Mouse (Mus musculus): ENCODE measurements around the gene Tas1r3. TPM values are rescaled to one million over a fixed set of nuclear protein-coding genes. Genes with fewer than 3 reads are reported as not detected.

Gene Tas1r3
- polyA plus RNA-seq, 1 experiment from 2014 or later = 0.35 TPM

GRCm38 (mm10) chr4:155892017-155892416, 28.9 kb upstream of the Tas1r3 start:
- H3K4me2 ChIP-seq (replicated peaks; ENCODE audit: low read depth, low read length) = peak overlapping the region; percentile 91
- ATAC-seq (ENCODE audit: insufficient number of reproducible peaks, insufficient read depth, low FRiP score, low read depth) = peak; percentile 89
- peaks cover 32% of the 10 kb centered on the region for H3K36me3 ChIP-seq (ENCODE audit: control insufficient read depth, insufficient read depth, low read length)
- H3K4me3 ChIP-seq (ENCODE audit: low read depth, low read length) = peak overlapping the region; percentile 88
- peak overlapping the region; percentile 96 for H3K27ac ChIP-seq (ENCODE audit: low read length)
- WGBS = under 1% methylated on average over 27 of the region's 56 CpGs
- no peaks in the 10 kb centered on the region for H3K9me3 ChIP-seq (ENCODE audit: control insufficient read depth, low read depth, low read length)
- H3K4me1 ChIP-seq (ENCODE audit: control insufficient read depth, insufficient read depth, low read length) = peaks cover 31% of the 10 kb centered on the region
- peak overlapping the region; percentile 71 for H3K9ac ChIP-seq (replicated peaks; ENCODE audit: low read depth, low read length)
- no peaks in the 10 kb centered on the region for H3K27me3 ChIP-seq (ENCODE audit: control insufficient read depth, insufficient read depth, low read length)

DNA sequence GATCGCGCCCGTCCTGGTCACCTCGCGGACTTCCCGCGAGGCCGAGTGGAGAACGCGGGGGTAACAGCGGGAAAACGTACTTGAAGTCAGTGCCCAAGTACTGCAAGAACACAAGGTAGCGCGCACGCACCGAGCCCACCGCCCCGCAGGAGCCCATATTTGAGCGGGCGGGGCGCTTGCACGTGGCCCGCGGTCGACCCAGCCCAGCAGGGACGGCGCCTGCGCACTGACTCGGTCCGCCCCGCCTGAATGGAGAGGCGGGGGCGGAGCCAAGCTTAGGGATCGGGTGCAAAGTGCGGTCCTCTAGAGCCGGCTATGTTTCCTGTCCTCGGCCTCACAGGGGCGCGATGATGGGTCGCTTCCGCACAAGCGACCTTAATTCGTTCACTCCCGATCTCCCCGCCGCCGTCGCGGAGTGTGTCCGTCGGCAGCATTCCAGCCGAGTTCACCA, 28.4 kb upstream of the Tas1r3 start, which contains the start of the genes Pusl1 and Acap3:
Gene Pusl1, minus strand, starts transcription at position 231 of the 451 bp plus-strand sequence.
Gene Acap3, plus strand, starts transcription at position 272 of the 451 bp plus-strand sequence.
- H3K9me3 ChIP-seq (ENCODE audit: control insufficient read depth, low read depth, low read length) = no peaks in the 10 kb centered on the region
- peaks cover 31% of the 10 kb centered on the region for H3K4me1 ChIP-seq (ENCODE audit: control insufficient read depth, insufficient read depth, low read length)
- H3K4me2 ChIP-seq (replicated peaks; ENCODE audit: low read depth, low read length) = peak within 1 kb of the TSS; percentile 91
- no peaks in the 10 kb centered on the region for H3K27me3 ChIP-seq (ENCODE audit: control insufficient read depth, insufficient read depth, low read length)
- peaks cover 33% of the 10 kb centered on the region for H3K36me3 ChIP-seq (ENCODE audit: control insufficient read depth, insufficient read depth, low read length)
- peak within 1 kb of the TSS; percentile 71 for H3K9ac ChIP-seq (replicated peaks; ENCODE audit: low read depth, low read length)
- H3K27ac ChIP-seq (ENCODE audit: low read length) = peak within 1 kb of the TSS; percentile 96
- peak; percentile 85 for ATAC-seq (ENCODE audit: insufficient number of reproducible peaks, insufficient read depth, low FRiP score, low read depth)
- peak within 1 kb of the TSS; percentile 88 for H3K4me3 ChIP-seq (ENCODE audit: low read depth, low read length)
- under 1% methylated on average over 52 of the region's 52 CpGs for whole genome bisulfite sequencing

- peak overlapping the region; percentile 27; the same call in 1 of the 2 replicates for H3K27ac ChIP-seq (ENCODE audit: low read length)
- no peaks in the 10 kb centered on the region for H3K9me3 ChIP-seq (ENCODE audit: control insufficient read depth, low read depth, low read length)
- H3K4me1 ChIP-seq (ENCODE audit: control insufficient read depth, insufficient read depth, low read length) = peaks cover 31% of the 10 kb centered on the region
- H3K9ac ChIP-seq (replicated peaks; ENCODE audit: low read depth, low read length) = peak overlapping the region; percentile 71
- no peaks in the 10 kb centered on the region for H3K27me3 ChIP-seq (ENCODE audit: control insufficient read depth, insufficient read depth, low read length)
- ATAC-seq (ENCODE audit: insufficient number of reproducible peaks, insufficient read depth, low FRiP score, low read depth) = no peak
- peak overlapping the region; percentile 91 for H3K4me2 ChIP-seq (replicated peaks; ENCODE audit: low read depth, low read length)
- peak overlapping the region; percentile 88 for H3K4me3 ChIP-seq (ENCODE audit: low read depth, low read length)
- peaks cover 38% of the 10 kb centered on the region for H3K36me3 ChIP-seq (ENCODE audit: control insufficient read depth, insufficient read depth, low read length)
- under 1% methylated on average over 34 of the region's 34 CpGs for WGBS
These were observed 27.9 kb upstream of the Tas1r3 start for GRCm38 (mm10) chr4:155891011-155891471.

DNA sequence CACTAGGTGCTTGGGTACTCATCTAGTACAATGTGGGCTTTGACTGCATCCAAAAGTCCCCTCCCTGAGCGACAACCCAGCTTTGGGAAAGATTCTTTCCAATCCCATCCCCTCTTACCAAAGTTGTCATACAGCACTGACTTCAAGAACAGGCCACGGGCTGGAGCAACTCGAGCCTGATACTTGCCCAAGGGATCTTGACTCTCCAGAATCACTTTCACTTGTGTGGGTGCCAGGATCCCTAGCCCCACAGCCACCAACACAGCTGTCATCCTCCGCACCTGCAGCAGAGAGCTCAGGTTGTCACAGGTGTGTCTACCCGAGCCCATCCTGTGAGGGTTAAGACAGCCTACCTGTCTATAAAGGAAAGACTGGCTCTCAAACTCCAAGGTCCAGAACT, 26.2 kb upstream of the Tas1r3 start:
- H3K4me2 ChIP-seq (replicated peaks; ENCODE audit: low read depth, low read length) = no peak overlapping the region
- H3K27ac ChIP-seq (ENCODE audit: low read length) = no peak overlapping the region
- H3K27me3 ChIP-seq (ENCODE audit: control insufficient read depth, insufficient read depth, low read length) = no peaks in the 10 kb centered on the region
- H3K4me1 ChIP-seq (ENCODE audit: control insufficient read depth, insufficient read depth, low read length) = peaks cover 21% of the 10 kb centered on the region
- ATAC-seq (ENCODE audit: insufficient number of reproducible peaks, insufficient read depth, low FRiP score, low read depth) = no peak
- H3K4me3 ChIP-seq (ENCODE audit: low read depth, low read length) = no peak overlapping the region
- 84% methylated on average over 5 of the region's 5 CpGs for WGBS
- H3K36me3 ChIP-seq (ENCODE audit: control insufficient read depth, insufficient read depth, low read length) = peaks cover 50% of the 10 kb centered on the region
- no peaks in the 10 kb centered on the region for H3K9me3 ChIP-seq (ENCODE audit: control insufficient read depth, low read depth, low read length)
- no peak overlapping the region for H3K9ac ChIP-seq (replicated peaks; ENCODE audit: low read depth, low read length)

- H3K36me3 ChIP-seq (ENCODE audit: control insufficient read depth, insufficient read depth, low read length) = peaks cover 50% of the 10 kb centered on the region
- no peak overlapping the region for H3K9ac ChIP-seq (replicated peaks; ENCODE audit: low read depth, low read length)
- peaks cover 11% of the 10 kb centered on the region; the same call in 1 of the 2 replicates for H3K4me1 ChIP-seq (ENCODE audit: control insufficient read depth, insufficient read depth, low read length)
These were observed 25.0 kb upstream of the Tas1r3 start for GRCm38 (mm10) chr4:155888181-155888580.

DNA sequence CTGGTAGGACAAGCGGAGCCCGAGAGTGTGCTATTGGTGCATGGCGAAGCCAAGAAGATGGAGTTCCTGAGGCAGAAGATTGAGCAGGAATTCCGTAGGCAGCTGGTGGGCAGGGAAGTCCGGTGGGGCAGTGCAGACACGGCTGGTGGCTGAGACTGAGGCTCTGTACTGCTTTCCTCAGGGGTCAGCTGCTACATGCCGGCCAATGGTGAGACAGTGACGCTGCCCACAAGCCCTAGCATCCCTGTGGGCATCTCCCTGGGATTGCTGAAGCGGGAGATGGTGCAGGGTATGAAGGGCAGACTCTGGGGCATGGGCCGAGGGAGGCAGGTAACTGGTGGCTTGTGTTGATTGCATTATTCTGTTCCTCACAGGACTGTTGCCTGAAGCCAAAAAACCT, 24.5 kb upstream of the Tas1r3 start:
- Histone ChIP-seq H3K4me3 (ENCODE audit: low read depth, low read length) (no peak overlapping the region), H3K9ac (replicated peaks; ENCODE audit: low read depth, low read length) (no peak overlapping the region), H3K27me3 (ENCODE audit: control insufficient read depth, insufficient read depth, low read length) (no peaks in the 10 kb centered on the region), H3K27ac (ENCODE audit: low read length) (no peak overlapping the region), H3K36me3 (ENCODE audit: control insufficient read depth, insufficient read depth, low read length) (peaks cover 50% of the 10 kb centered on the region), H3K9me3 (ENCODE audit: control insufficient read depth, low read depth, low read length) (no peaks in the 10 kb centered on the region), H3K4me1 (ENCODE audit: control insufficient read depth, insufficient read depth, low read length) (peaks cover 7% of the 10 kb centered on the region; the same call in 1 of the 2 replicates), H3K4me2 (replicated peaks; ENCODE audit: low read depth, low read length) (no peak overlapping the region)
- WGBS = 81% methylated on average over 10 of the region's 10 CpGs
- no peak for ATAC-seq (ENCODE audit: insufficient number of reproducible peaks, insufficient read depth, low FRiP score, low read depth)

More at GRCm38 (mm10) chr4:155888181-155888580, 25.0 kb upstream of the Tas1r3 start:
- Histone ChIP-seq H3K9me3 (ENCODE audit: control insufficient read depth, low read depth, low read length) (no peaks in the 10 kb centered on the region), H3K4me3 (ENCODE audit: low read depth, low read length) (no peak overlapping the region), H3K27ac (ENCODE audit: low read length) (no peak overlapping the region), H3K4me2 (replicated peaks; ENCODE audit: low read depth, low read length) (no peak overlapping the region), H3K27me3 (ENCODE audit: control insufficient read depth, insufficient read depth, low read length) (no peaks in the 10 kb centered on the region)
- WGBS = 95% methylated on average over 9 of the region's 9 CpGs
- no peak for ATAC-seq (ENCODE audit: insufficient number of reproducible peaks, insufficient read depth, low FRiP score, low read depth)

- Histone ChIP-seq H3K36me3 (ENCODE audit: control insufficient read depth, insufficient read depth, low read length) (peaks cover 50% of the 10 kb centered on the region), H3K4me2 (replicated peaks; ENCODE audit: low read depth, low read length) (no peak overlapping the region), H3K9me3 (ENCODE audit: control insufficient read depth, low read depth, low read length) (no peaks in the 10 kb centered on the region), H3K27ac (ENCODE audit: low read length) (no peak overlapping the region), H3K27me3 (ENCODE audit: control insufficient read depth, insufficient read depth, low read length) (no peaks in the 10 kb centered on the region), H3K4me3 (ENCODE audit: low read depth, low read length) (no peak overlapping the region), H3K9ac (replicated peaks; ENCODE audit: low read depth, low read length) (no peak overlapping the region), H3K4me1 (ENCODE audit: control insufficient read depth, insufficient read depth, low read length) (peaks cover 7% of the 10 kb centered on the region; the same call in 1 of the 2 replicates)
- no peak for ATAC-seq (ENCODE audit: insufficient number of reproducible peaks, insufficient read depth, low FRiP score, low read depth)
- whole genome bisulfite sequencing = 90% methylated on average over 5 of the region's 5 CpGs
These were observed 23.2 kb upstream of the Tas1r3 start for GRCm38 (mm10) chr4:155886330-155886729.

DNA sequence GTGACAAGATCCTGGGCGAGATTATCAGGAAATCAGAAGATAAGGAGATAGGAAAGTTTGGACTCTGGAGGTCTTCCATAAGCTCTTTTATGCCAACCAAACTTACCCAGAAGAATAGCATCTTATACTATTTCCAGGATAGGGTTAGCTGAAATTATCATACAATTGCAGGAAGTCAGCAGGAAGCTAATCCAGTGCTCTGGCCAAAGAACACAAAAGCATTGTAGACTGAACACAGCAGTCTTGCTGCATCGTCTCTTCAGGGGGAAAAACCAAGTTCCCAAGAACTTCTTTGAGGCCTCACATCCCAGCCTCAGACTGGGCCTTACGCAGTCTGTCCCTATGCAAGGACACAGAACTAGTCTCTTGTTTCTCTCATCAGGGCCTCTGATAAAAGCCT, 20.4 kb upstream of the Tas1r3 start:
- H3K4me1 ChIP-seq (ENCODE audit: control insufficient read depth, insufficient read depth, low read length) = no peaks in the 10 kb centered on the region
- H3K9me3 ChIP-seq (ENCODE audit: control insufficient read depth, low read depth, low read length) = no peaks in the 10 kb centered on the region
- no peak for ATAC-seq (ENCODE audit: insufficient number of reproducible peaks, insufficient read depth, low FRiP score, low read depth)
- 90% methylated on average over 3 of the region's 3 CpGs for WGBS
- peaks cover 37% of the 10 kb centered on the region for H3K36me3 ChIP-seq (ENCODE audit: control insufficient read depth, insufficient read depth, low read length)
- H3K27me3 ChIP-seq (ENCODE audit: control insufficient read depth, insufficient read depth, low read length) = no peaks in the 10 kb centered on the region
- H3K9ac ChIP-seq (replicated peaks; ENCODE audit: low read depth, low read length) = no peak overlapping the region
- no peak overlapping the region for H3K4me2 ChIP-seq (replicated peaks; ENCODE audit: low read depth, low read length)
- no peak overlapping the region for H3K4me3 ChIP-seq (ENCODE audit: low read depth, low read length)
- peak overlapping the region; percentile 39; the same call in 1 of the 2 replicates for H3K27ac ChIP-seq (ENCODE audit: low read length)

DNA sequence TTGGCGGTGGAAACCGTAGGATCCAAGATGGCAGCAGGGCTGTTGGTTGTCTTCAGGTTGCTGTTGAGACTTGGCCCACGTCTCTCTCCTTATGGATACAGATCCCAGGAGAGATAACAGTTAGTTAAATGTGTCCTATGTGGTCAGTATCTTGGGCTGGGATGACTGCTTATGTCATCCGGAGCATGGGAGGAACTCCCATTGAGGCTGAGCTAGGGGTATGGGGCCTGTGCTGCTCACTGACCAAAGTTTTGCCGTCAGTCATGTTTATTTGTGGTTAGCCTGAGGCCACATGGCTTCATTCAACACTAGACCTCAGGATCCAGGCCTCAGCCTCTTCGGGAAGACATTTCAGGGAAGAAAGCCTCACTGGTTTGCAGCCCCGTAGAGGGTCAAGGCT, 8.2 kb upstream of the Tas1r3 start:
- no peak overlapping the region for H3K4me2 ChIP-seq (replicated peaks; ENCODE audit: low read depth, low read length)
- no peaks in the 10 kb centered on the region for H3K9me3 ChIP-seq (ENCODE audit: control insufficient read depth, low read depth, low read length)
- H3K4me3 ChIP-seq (ENCODE audit: low read depth, low read length) = no peak overlapping the region
- 84% methylated on average over 7 of the region's 7 CpGs for WGBS
- H3K4me1 ChIP-seq (ENCODE audit: control insufficient read depth, insufficient read depth, low read length) = peaks cover 9% of the 10 kb centered on the region
- H3K36me3 ChIP-seq (ENCODE audit: control insufficient read depth, insufficient read depth, low read length) = peaks cover 35% of the 10 kb centered on the region
- H3K9ac ChIP-seq (replicated peaks; ENCODE audit: low read depth, low read length) = no peak overlapping the region
- ATAC-seq (ENCODE audit: insufficient number of reproducible peaks, insufficient read depth, low FRiP score, low read depth) = no peak
- no peak overlapping the region for H3K27ac ChIP-seq (ENCODE audit: low read length)
- H3K27me3 ChIP-seq (ENCODE audit: control insufficient read depth, insufficient read depth, low read length) = no peaks in the 10 kb centered on the region

Measured in stomach, embryonic 14.5 days (tissue).